Mouse (Mus musculus) myocyte (in vitro differentiated cells): Measurements from ENCODE around the gene Sema5a.

Experiments used
- E2F4 ChIP-seq: IDR thresholded peaks from one replicate; pipeline ENCODE4 v1.6.1; 2011; ENCODE audit warnings: mild to moderate bottlenecking, control low read depth, moderate library complexity; ENCODE audit not compliant: insufficient read depth
- MAX ChIP-seq: IDR thresholded peaks from one replicate; pipeline ENCODE4 v1.6.1; 2011; ENCODE audit warnings: low read depth, mild to moderate bottlenecking, control low read depth
- MYOD1 ChIP-seq, 3 experiments: IDR thresholded peaks; one replicate each; pipeline ENCODE4 v1.6.1; 2011; ENCODE audit warnings: control low read depth in 2 of 3, low read depth in 2 of 3, mild to moderate bottlenecking in 2 of 3, moderate library complexity in 1 of 3; ENCODE audit not compliant: insufficient read length in 2 of 3, control insufficient read depth in 1 of 3
- MYOG ChIP-seq, 3 experiments: IDR thresholded peaks; one replicate each; pipeline ENCODE4 v1.6.1; 2011; ENCODE audit warnings: control low read depth in 2 of 3, low read depth in 2 of 3, mild to moderate bottlenecking in 2 of 3; ENCODE audit not compliant: insufficient read length in 2 of 3, control insufficient read depth in 1 of 3, insufficient read depth in 1 of 3
- POLR2A ChIP-seq: IDR thresholded peaks from one replicate; pipeline ENCODE4 v1.6.1; 2011; ENCODE audit warnings: low read depth, mild to moderate bottlenecking, control low read depth, moderate library complexity; ENCODE audit not compliant: insufficient read length
- REST ChIP-seq: IDR thresholded peaks from one replicate; pipeline ENCODE4 v1.6.1; 2011; ENCODE audit warnings: mild to moderate bottlenecking, control low read depth, moderate library complexity; ENCODE audit not compliant: insufficient read depth, insufficient read length

GRCm38 (mm10) chr15:32545455-32545854 lies 300.8 kb downstream of the Sema5a start:
- no peak for TF ChIP-seq POLR2A
- no peak for TF ChIP-seq E2F4
- no peak for TF ChIP-seq MYOG (IDR thresholded peaks at IDR 0.05; ENCODE audit: control insufficient read depth in 1 of 3, insufficient read depth in 1 of 3, insufficient read length in 2 of 3, low read depth in 2 of 3)
- TF ChIP-seq REST: no peak
- TF ChIP-seq MYOD1 (IDR thresholded peaks at IDR 0.05; ENCODE audit: control insufficient read depth in 1 of 3, insufficient read length in 2 of 3, low read depth in 2 of 3): no peak
- TF ChIP-seq MAX: no peak
